Mouse (Mus musculus) stomach, embryonic 14.5 days (tissue): Measurements from ENCODE around the gene Foxred2. TPM values are rescaled to one million over a fixed set of nuclear protein-coding genes. Genes with fewer than 3 reads are reported as not detected.

Experiments
- ATAC-seq: fragments of 200-750 bp; cut with Nextera tagmentation; 2 replicates; pipeline ENCODE4 v1.8.0; 2017; ENCODE audit warnings: low read depth, moderate TSS enrichment; ENCODE audit not compliant: insufficient number of reproducible peaks, insufficient read depth, low FRiP score
- H3K27ac ChIP-seq: fragments of 300-500 bp; sonication (generic); 2 replicates; pipeline ENCODE4 v1.5.1; 2014; ENCODE audit warnings: mild to moderate bottlenecking, low read length, moderate library complexity, mixed read lengths
- H3K27me3 ChIP-seq: fragments of 300-500 bp; sonication (generic); 2 replicates; pipeline ENCODE4 v1.6.1; 2014; ENCODE audit warnings: low read length, control low read depth, mixed read lengths; ENCODE audit not compliant: control insufficient read depth, insufficient read depth
- H3K36me3 ChIP-seq: fragments of 300-500 bp; sonication (generic); 2 replicates; pipeline ENCODE4 v1.6.1; 2014; ENCODE audit warnings: mild to moderate bottlenecking, control low read depth, low read length, moderate library complexity, mixed read lengths; ENCODE audit not compliant: control insufficient read depth, insufficient read depth
- H3K4me1 ChIP-seq: fragments of 300-500 bp; sonication (generic); 2 replicates; pipeline ENCODE4 v1.6.1; 2014; ENCODE audit warnings: low read length, control low read depth, mixed read lengths; ENCODE audit not compliant: control insufficient read depth, insufficient read depth
- H3K4me2 ChIP-seq: fragments of 300-500 bp; sonication (generic); replicated peaks from 2 replicates; pipeline ENCODE4 v1.6.1; 2014; ENCODE audit warnings: low read depth, low read length, control low read depth
- H3K4me3 ChIP-seq: fragments of 300-500 bp; sonication (generic); 2 replicates; pipeline ENCODE4 v1.5.1; 2014; ENCODE audit warnings: low read depth, low read length, control low read depth
- H3K9ac ChIP-seq: fragments of 300-500 bp; sonication (generic); replicated peaks from 2 replicates; pipeline ENCODE4 v1.6.1; 2014; ENCODE audit warnings: low read depth, mild to moderate bottlenecking, control low read depth, low read length, moderate library complexity, mixed read lengths
- H3K9me3 ChIP-seq: fragments of 300-500 bp; sonication (generic); 2 replicates; pipeline ENCODE4 v1.6.1; 2016; ENCODE audit warnings: low read depth, low read length, control low read depth; ENCODE audit not compliant: control insufficient read depth
- WGBS: fragments of 180-500 bp; shearing (Covaris S2); extraction: QIAGEN DNeasy Blood & Tissue Kit; methylation state at CpG from one replicate; pipeline ENCODE4 v1.1.7; 2014; 5-methylcytosine and 5-hydroxymethylcytosine counted together
- polyA plus RNA-seq: library from polyadenylated mRNA; unstranded; fragments of >200 nt; fragmentation: Nextera tagmentation; extraction: Ambion mirVana; gene quantifications from 2 replicates; pipeline ENCODE4 v1.2.1, GENCODE M21; 2014

Gene Foxred2
- 3.3 and 5.5 TPM in 2 replicates for polyA plus RNA-seq

DNA sequence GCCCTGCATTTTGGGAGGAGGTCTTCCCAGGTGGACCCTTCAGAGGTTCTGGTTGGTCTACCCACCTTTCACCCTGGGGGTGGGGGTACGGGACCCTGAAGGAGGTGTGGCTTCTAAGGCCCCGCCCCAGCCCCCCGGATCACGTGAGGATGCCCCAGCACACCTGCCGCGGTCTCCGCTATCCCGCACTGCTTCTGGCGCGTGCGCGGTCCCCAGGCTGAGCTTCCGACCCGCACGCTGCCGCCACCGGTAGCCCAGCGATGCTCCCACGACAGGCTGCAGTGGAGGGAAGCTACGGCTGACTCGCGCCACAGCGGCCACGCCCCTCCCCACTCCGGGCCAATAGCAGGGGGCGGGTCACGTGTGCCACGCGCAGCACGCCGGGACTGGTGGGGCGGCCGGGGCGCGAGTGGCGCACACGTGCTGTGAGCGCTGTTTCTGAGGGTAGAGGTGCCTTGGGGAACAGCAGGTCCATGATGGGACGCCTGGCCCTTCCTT is at the start of gene Foxred2:
TSS of gene Foxred2 (minus strand) at position 319 of the 498 bp plus-strand sequence.
- Histone ChIP-seq H3K4me1 (peaks cover 5% of the 10 kb centered on the region; the same call in 1 of the 2 replicates), H3K36me3 (peaks cover 29% of the 10 kb centered on the region), H3K9me3 (no peaks in the 10 kb centered on the region), H3K4me2 (peak within 1 kb of the TSS; percentile 78), H3K9ac (peak within 1 kb of the TSS; percentile 38; the same call in 1 of the 2 replicates), H3K27me3 (0 out of 2 replicates have a peak, but pooled peaks cover 6% of the 10 kb centered on the region), H3K27ac (no peak within 1 kb of the TSS), H3K4me3 (peak within 1 kb of the TSS; percentile 50)
- under 1% methylated on average over 39 of the region's 39 CpGs for WGBS
- peak; percentile 95 for ATAC-seq

DNA sequence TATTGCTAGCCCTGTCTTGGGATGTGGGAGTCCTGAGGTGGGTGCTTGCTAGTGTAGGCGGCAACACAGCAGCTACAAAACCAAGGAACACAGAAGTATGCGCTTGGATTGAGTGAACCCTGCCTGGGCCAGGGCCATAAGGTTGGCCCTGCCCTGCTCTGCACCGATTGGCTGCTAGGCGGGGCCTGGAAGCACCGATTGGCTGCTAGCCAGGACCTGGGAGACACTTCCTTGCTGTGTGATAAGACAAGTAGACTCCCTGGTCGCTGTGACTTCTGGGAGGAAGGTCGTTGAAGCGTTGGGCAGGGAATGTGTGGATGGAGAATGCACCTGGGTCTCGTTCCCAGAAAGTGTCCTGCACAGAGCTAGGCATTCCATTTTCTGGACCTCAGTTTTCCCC is 47.4 kb upstream of the Foxred2 start:
- 38% methylated on average over 9 of the region's 9 CpGs for WGBS
- no peaks in the 10 kb centered on the region for H3K27me3 ChIP-seq
- no peaks in the 10 kb centered on the region for H3K4me1 ChIP-seq
- H3K9ac ChIP-seq = no peak overlapping the region
- H3K9me3 ChIP-seq = no peaks in the 10 kb centered on the region
- H3K27ac ChIP-seq = no peak overlapping the region
- no peaks in the 10 kb centered on the region for H3K36me3 ChIP-seq
- H3K4me2 ChIP-seq = no peak overlapping the region
- no peak overlapping the region for H3K4me3 ChIP-seq
- no peak for ATAC-seq

DNA sequence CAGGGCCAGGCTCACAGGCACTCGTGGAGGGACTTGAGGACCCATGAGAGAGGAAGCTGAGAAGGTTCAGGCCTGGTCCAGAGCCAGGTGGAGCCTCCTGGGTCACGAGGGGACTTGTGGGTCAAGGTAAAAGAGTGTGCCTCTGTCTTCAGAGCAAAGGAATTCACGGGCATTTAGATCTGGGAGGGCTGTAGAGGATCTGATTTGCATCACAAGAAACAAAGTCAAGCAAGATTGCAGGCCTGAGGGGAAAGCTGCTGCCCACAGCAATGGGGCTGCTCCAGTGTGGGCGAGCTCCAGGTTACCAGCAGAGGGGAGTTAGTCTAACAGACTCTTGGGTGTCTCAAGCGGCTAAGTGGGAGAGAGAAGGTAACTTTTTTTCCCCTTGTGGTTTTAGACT is 44.9 kb upstream of the Foxred2 start:
- H3K27ac ChIP-seq = no peak overlapping the region
- ATAC-seq = no peak
- no peaks in the 10 kb centered on the region for H3K9me3 ChIP-seq
- no peaks in the 10 kb centered on the region for H3K27me3 ChIP-seq
- no peak overlapping the region for H3K9ac ChIP-seq
- no peaks in the 10 kb centered on the region for H3K36me3 ChIP-seq
- no peak overlapping the region for H3K4me3 ChIP-seq
- no peak overlapping the region for H3K4me2 ChIP-seq
- WGBS = 35% methylated on average over 5 of the region's 5 CpGs
- H3K4me1 ChIP-seq = no peaks in the 10 kb centered on the region

DNA sequence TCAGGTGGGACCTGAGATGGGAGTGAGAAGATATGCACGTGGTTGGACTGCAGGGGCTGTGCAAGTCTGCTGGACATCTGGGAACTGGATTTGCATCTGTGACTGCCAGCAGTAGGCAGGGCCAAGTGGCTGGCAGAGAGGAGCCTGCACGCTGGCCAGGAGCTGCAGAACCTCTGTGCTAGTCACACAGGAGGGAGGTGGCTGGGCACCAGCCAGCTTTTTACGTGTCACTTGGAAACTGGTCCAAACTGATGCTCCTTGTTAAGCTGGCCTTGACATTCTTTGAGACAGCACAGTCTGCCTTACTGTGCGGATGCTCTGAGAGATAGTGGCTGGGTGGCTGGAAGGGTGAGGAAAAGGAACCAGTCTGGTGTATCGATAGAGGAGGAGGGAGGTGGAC is 32.0 kb upstream of the Foxred2 start:
- no peak overlapping the region for H3K4me2 ChIP-seq
- no peaks in the 10 kb centered on the region for H3K27me3 ChIP-seq
- no peaks in the 10 kb centered on the region for H3K36me3 ChIP-seq
- WGBS = 72% methylated on average over 5 of the region's 5 CpGs
- no peak overlapping the region for H3K9ac ChIP-seq
- no peak overlapping the region for H3K4me3 ChIP-seq
- H3K4me1 ChIP-seq = no peaks in the 10 kb centered on the region
- no peak for ATAC-seq
- no peaks in the 10 kb centered on the region for H3K9me3 ChIP-seq
- no peak overlapping the region for H3K27ac ChIP-seq

DNA sequence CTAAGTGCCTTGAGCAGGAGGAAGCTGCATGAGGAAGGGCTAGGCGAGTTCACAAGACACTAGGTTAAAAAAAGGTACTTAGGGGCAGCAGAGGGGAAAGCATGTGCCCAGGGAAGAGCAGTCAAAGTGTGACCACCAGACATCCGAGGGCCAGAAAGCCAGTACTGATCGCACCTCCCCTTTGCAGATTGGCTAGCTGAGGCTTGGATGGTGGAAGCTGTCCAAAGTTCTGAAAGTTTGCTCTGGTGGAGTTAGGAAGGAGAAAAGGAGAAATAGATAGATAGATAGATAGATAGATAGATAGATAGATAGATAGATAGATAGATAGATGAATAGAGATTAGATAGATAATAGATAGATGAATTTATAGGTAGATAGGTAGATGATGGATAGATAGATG is 26.9 kb upstream of the Foxred2 start:
- no peak for ATAC-seq
- no peaks in the 10 kb centered on the region for H3K27me3 ChIP-seq
- no peaks in the 10 kb centered on the region for H3K4me1 ChIP-seq
- no peak overlapping the region for H3K4me2 ChIP-seq
- no peak overlapping the region for H3K9ac ChIP-seq
- WGBS = 18% methylated on average over 3 of the region's 3 CpGs
- no peak overlapping the region for H3K4me3 ChIP-seq
- H3K27ac ChIP-seq = no peak overlapping the region
- no peaks in the 10 kb centered on the region for H3K9me3 ChIP-seq
- H3K36me3 ChIP-seq = no peaks in the 10 kb centered on the region

DNA sequence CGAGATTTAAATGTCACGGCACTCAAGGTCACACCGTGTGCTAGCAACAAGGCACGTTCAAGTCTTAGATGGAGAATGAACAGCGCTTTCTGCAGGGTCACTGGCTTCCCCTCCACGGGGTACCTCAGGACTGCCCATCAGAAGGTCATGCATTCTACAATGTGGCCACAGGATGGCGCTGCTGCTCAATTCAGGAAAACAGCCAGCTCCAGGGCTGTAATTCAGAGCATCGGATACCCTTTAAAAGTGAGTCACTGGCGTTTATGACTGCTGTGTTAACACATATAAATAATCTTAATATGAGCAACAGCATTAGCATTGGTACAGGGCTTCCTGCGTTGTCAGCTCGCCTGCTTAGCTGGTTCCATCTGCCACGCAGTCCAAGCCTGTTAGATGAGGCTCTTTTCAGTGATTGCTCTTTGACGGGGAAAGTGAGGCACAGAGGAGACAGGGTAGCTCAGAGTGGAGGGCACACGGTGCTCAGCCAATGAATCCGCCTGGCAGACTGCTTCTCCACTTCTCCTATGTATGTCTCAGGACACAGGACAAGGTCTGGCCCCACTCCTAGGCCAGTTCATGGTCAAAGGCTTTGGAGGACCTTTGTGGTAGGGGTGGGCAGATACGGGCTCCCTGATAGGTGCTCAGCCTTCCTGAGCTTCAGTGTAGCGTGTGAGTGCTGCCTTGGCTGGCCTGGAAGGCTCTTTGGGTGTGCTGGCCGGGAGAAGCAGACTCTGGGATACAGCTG is 25.8 kb upstream of the Foxred2 start:
- Histone ChIP-seq H3K4me2 (no peak overlapping the region), H3K4me3 (no peak overlapping the region), H3K9ac (no peak overlapping the region), H3K4me1 (no peaks in the 10 kb centered on the region), H3K27me3 (no peaks in the 10 kb centered on the region), H3K36me3 (no peaks in the 10 kb centered on the region), H3K27ac (no peak overlapping the region), H3K9me3 (no peaks in the 10 kb centered on the region)
- WGBS = 30% methylated on average over 18 of the region's 18 CpGs
- no peak for ATAC-seq

DNA sequence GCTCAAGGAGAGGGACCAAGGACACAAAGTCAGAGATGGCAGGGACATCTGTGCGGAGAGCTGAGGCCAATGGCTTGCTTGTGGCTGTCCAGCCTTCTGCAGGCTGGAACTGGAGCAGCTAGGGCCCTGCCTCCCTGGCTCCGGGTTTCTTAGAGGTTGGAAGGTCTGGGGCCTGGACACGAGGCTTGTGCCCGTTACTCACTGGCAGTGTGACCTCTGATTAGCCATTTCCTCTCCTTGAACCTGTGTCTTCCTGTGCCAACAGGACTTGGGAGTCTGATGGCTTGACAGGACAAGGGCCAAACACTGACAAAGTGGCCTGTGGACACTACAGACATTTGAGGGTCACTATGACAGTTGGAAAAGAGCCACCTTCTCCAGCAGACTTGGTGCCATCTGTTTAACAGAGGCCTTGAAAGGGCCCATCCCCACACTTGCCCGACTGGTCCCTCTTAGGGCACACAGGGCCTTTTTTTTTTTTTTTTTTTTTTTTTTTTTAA is 24.7 kb upstream of the Foxred2 start:
- H3K27ac ChIP-seq = no peak overlapping the region
- no peak overlapping the region for H3K4me2 ChIP-seq
- no peaks in the 10 kb centered on the region for H3K36me3 ChIP-seq
- no peak for ATAC-seq
- H3K9me3 ChIP-seq = no peaks in the 10 kb centered on the region
- 72% methylated on average over 5 of the region's 5 CpGs for WGBS
- no peaks in the 10 kb centered on the region for H3K27me3 ChIP-seq
- H3K9ac ChIP-seq = no peak overlapping the region
- H3K4me3 ChIP-seq = no peak overlapping the region
- H3K4me1 ChIP-seq = no peaks in the 10 kb centered on the region

DNA sequence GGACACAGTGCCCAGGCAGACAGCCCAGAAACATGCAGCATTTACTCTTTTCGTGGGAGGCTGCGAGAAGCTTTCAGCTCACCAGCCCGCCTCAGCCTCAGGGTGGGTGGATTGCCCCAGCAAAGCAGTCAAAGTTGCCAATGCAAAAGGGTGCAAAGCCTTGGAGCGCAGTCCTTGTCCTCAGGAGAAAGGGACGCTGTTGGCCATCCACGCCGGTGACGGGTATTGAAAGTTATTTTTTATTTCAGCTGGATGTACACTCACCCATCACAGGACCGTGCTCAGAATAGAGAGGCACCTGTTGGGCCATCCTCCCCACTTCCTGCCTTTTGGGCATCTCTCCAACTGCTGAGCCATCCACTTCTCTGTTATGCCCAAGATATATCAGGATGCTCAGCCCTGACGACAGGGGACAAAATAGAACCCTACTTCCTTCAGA is 22.9 kb upstream of the Foxred2 start:
- ATAC-seq = no peak
- Histone ChIP-seq H3K9me3 (no peaks in the 10 kb centered on the region), H3K4me2 (no peak overlapping the region), H3K4me1 (no peaks in the 10 kb centered on the region), H3K36me3 (no peaks in the 10 kb centered on the region), H3K4me3 (no peak overlapping the region), H3K27me3 (no peaks in the 10 kb centered on the region), H3K27ac (no peak overlapping the region), H3K9ac (no peak overlapping the region)
- WGBS = 84% methylated on average over 10 of the region's 10 CpGs
